Mouse (Mus musculus): Measurements from ENCODE around the gene Isyna1. TPM values are rescaled to one million over a fixed set of nuclear protein-coding genes. Genes with fewer than 3 reads are reported as not detected.
"Not testable (repeated sequence)": the region's sequence is repeated elsewhere in the genome, so short reads cannot be mapped to it uniquely, and the experiment has no call there.

Gene Isyna1
- polyA plus RNA-seq, 1 experiment from 2014 or later: 185 TPM

- H3K36me3 ChIP-seq: peaks cover 84% of the 10 kb centered on the region
- 92% methylated on average over 18 of the region's 18 CpGs for WGBS
- no peak for ATAC-seq (ENCODE audit: insufficient number of reproducible peaks, insufficient read depth, low FRiP score, low TSS enrichment)
- no peak overlapping the region for H3K9ac ChIP-seq
- no peaks in the 10 kb centered on the region for H3K27me3 ChIP-seq
- H3K4me2 ChIP-seq (replicated peaks): no peak overlapping the region
- no peaks in the 10 kb centered on the region for H3K4me1 ChIP-seq
- H3K4me3 ChIP-seq: no peak overlapping the region
- H3K9me3 ChIP-seq: no peaks in the 10 kb centered on the region
- no peak overlapping the region for H3K27ac ChIP-seq
Measured at GRCm38 (mm10) chr8:70583476-70584387, 10.4 kb upstream of the Isyna1 start.

GRCm38 (mm10) chr8:70584606-70585257 is 9.4 kb upstream of the Isyna1 start:
- no peaks in the 10 kb centered on the region for H3K4me1 ChIP-seq
- no peak overlapping the region for H3K27ac ChIP-seq
- no peaks in the 10 kb centered on the region for H3K27me3 ChIP-seq
- H3K36me3 ChIP-seq: peaks cover 86% of the 10 kb centered on the region
- H3K4me3 ChIP-seq: no peak overlapping the region
- H3K9me3 ChIP-seq: no peaks in the 10 kb centered on the region
- no peak overlapping the region for H3K4me2 ChIP-seq (replicated peaks)
- 85% methylated on average over 9 of the region's 9 CpGs for WGBS
- H3K9ac ChIP-seq: no peak overlapping the region
- ATAC-seq (ENCODE audit: insufficient number of reproducible peaks, insufficient read depth, low FRiP score, low TSS enrichment): no peak

GRCm38 (mm10) chr8:70585258-70585652 is 8.9 kb upstream of the Isyna1 start:
- ATAC-seq (ENCODE audit: insufficient number of reproducible peaks, insufficient read depth, low FRiP score, low TSS enrichment): no peak
- Histone ChIP-seq H3K9me3 (no peaks in the 10 kb centered on the region), H3K36me3 (peaks cover 86% of the 10 kb centered on the region), H3K4me1 (no peaks in the 10 kb centered on the region), H3K4me2 (replicated peaks) (no peak overlapping the region), H3K27me3 (no peaks in the 10 kb centered on the region), H3K9ac (no peak overlapping the region), H3K27ac (no peak overlapping the region), H3K4me3 (no peak overlapping the region)
- 30% methylated on average over 7 of the region's 7 CpGs for WGBS

- H3K9ac ChIP-seq; H3K27me3 ChIP-seq; H3K9me3 ChIP-seq; ATAC-seq (ENCODE audit: insufficient number of reproducible peaks, insufficient read depth, low FRiP score, low TSS enrichment); H3K4me3 ChIP-seq; H3K27ac ChIP-seq; H3K4me1 ChIP-seq; H3K4me2 ChIP-seq (replicated peaks): not testable (repeated sequence)
- H3K36me3 ChIP-seq: peaks cover 76% of the 10 kb centered on the region
- 91% methylated on average over 4 of the region's 4 CpGs for WGBS
Measured at GRCm38 (mm10) chr8:70587955-70588354, 6.2 kb upstream of the Isyna1 start.

GRCm38 (mm10) chr8:70591569-70591968 is 2.6 kb upstream of the Isyna1 start:
- no peak for ATAC-seq (ENCODE audit: insufficient number of reproducible peaks, insufficient read depth, low FRiP score, low TSS enrichment)
- no peak overlapping the region for H3K4me3 ChIP-seq
- peaks cover 54% of the 10 kb centered on the region for H3K36me3 ChIP-seq
- peaks cover 21% of the 10 kb centered on the region for H3K4me1 ChIP-seq
- no peaks in the 10 kb centered on the region for H3K9me3 ChIP-seq
- 86% methylated on average over 12 of the region's 12 CpGs for WGBS
- no peak overlapping the region for H3K27ac ChIP-seq
- H3K9ac ChIP-seq: peak overlapping the region; percentile 11; the same call in 1 of the 2 replicates
- no peaks in the 10 kb centered on the region for H3K27me3 ChIP-seq
- H3K4me2 ChIP-seq (replicated peaks): no peak overlapping the region

- Histone ChIP-seq H3K4me2 (replicated peaks) (peak overlapping the region; percentile 91), H3K4me3 (peak overlapping the region; percentile 68)
- WGBS: 38% methylated on average over 8 of the region's 8 CpGs
Measured at GRCm38 (mm10) chr8:70593173-70593572, 1.0 kb upstream of the Isyna1 start.

GRCm38 (mm10) chr8:70594621-70595564 is 720 bp downstream of the Isyna1 start:
- WGBS: 10% methylated on average over 81 of the region's 82 CpGs
- peaks cover 55% of the 10 kb centered on the region for H3K4me1 ChIP-seq

More at GRCm38 (mm10) chr8:70593173-70593572, 1.0 kb upstream of the Isyna1 start:
- Histone ChIP-seq H3K9me3 (no peaks in the 10 kb centered on the region), H3K36me3 (peaks cover 46% of the 10 kb centered on the region), H3K4me1 (peaks cover 37% of the 10 kb centered on the region), H3K27ac (peak overlapping the region; percentile 88), H3K9ac (peak overlapping the region; percentile 49), H3K27me3 (no peaks in the 10 kb centered on the region)
- ATAC-seq (ENCODE audit: insufficient number of reproducible peaks, insufficient read depth, low FRiP score, low TSS enrichment): no peak

GRCm38 (mm10) chr8:70595811-70596210 is 1.6 kb downstream of the Isyna1 start:
- 89% methylated on average over 12 of the region's 12 CpGs for WGBS

More at GRCm38 (mm10) chr8:70594621-70595564, 720 bp downstream of the Isyna1 start:
- Histone ChIP-seq H3K4me3 (peak overlapping the region; percentile 68), H3K27ac (peak overlapping the region; percentile 88), H3K36me3 (peaks cover 38% of the 10 kb centered on the region), H3K4me2 (replicated peaks) (peak overlapping the region; percentile 91), H3K9ac (peak overlapping the region; percentile 68), H3K27me3 (no peaks in the 10 kb centered on the region), H3K9me3 (no peaks in the 10 kb centered on the region)
- 0 out of 2 replicates have a peak, but pooled peaks have one; percentile 0 for ATAC-seq (ENCODE audit: insufficient number of reproducible peaks, insufficient read depth, low FRiP score, low TSS enrichment)

GRCm38 (mm10) chr8:70596216-70596615 is 2.0 kb downstream of the Isyna1 start:
- H3K9ac ChIP-seq: no peak overlapping the region
- no peak overlapping the region for H3K4me2 ChIP-seq (replicated peaks)
- peaks cover 29% of the 10 kb centered on the region for H3K36me3 ChIP-seq
- WGBS: 94% methylated on average over 18 of the region's 18 CpGs
- H3K9me3 ChIP-seq: no peaks in the 10 kb centered on the region
- ATAC-seq (ENCODE audit: insufficient number of reproducible peaks, insufficient read depth, low FRiP score, low TSS enrichment): no peak
- no peak overlapping the region for H3K27ac ChIP-seq
- no peaks in the 10 kb centered on the region for H3K27me3 ChIP-seq
- 0 out of 2 replicates have a peak overlapping the region, but pooled peaks have one; percentile 4 for H3K4me3 ChIP-seq
- H3K4me1 ChIP-seq: peaks cover 68% of the 10 kb centered on the region

More at GRCm38 (mm10) chr8:70595811-70596210, 1.6 kb downstream of the Isyna1 start:
- Histone ChIP-seq H3K9ac (no peak overlapping the region), H3K27ac (no peak overlapping the region), H3K27me3 (no peaks in the 10 kb centered on the region), H3K36me3 (peaks cover 30% of the 10 kb centered on the region), H3K9me3 (no peaks in the 10 kb centered on the region), H3K4me1 (peaks cover 64% of the 10 kb centered on the region), H3K4me3 (0 out of 2 replicates have a peak overlapping the region, but pooled peaks have one; percentile 68), H3K4me2 (replicated peaks) (peak overlapping the region; percentile 91)
- ATAC-seq (ENCODE audit: insufficient number of reproducible peaks, insufficient read depth, low FRiP score, low TSS enrichment): no peak

- H3K4me3 ChIP-seq: peak overlapping the region; percentile 49; the same call in 1 of the 2 replicates
- H3K4me2 ChIP-seq (replicated peaks): peak overlapping the region; percentile 84
Measured at GRCm38 (mm10) chr8:70596775-70597416, 2.7 kb downstream of the Isyna1 start.

More at GRCm38 (mm10) chr8:70596775-70597416, 2.7 kb downstream of the Isyna1 start:
- H3K27me3 ChIP-seq: no peaks in the 10 kb centered on the region
- ATAC-seq (ENCODE audit: insufficient number of reproducible peaks, insufficient read depth, low FRiP score, low TSS enrichment): no peak
- peaks cover 25% of the 10 kb centered on the region for H3K36me3 ChIP-seq
- H3K4me1 ChIP-seq: peaks cover 73% of the 10 kb centered on the region
- H3K27ac ChIP-seq: no peak overlapping the region
- no peak overlapping the region for H3K9ac ChIP-seq
- WGBS: 79% methylated on average over 17 of the region's 17 CpGs
- H3K9me3 ChIP-seq: no peaks in the 10 kb centered on the region

All from embryonic facial prominence, embryonic 12.5 days (tissue).